Mouse (Mus musculus) testis, adult 2 months (tissue): Measurements from ENCODE around the gene 1700020A23Rik. TPM values are rescaled to one million over a fixed set of nuclear protein-coding genes. Genes with fewer than 3 reads are reported as not detected.
"Not testable (repeated sequence)": the region's sequence is repeated elsewhere in the genome, so short reads cannot be mapped to it uniquely, and the experiment has no call there.

Experiments
- H3K27ac ChIP-seq: fragments of 200-500 bp; 2 replicates; pipeline ENCODE4 v1.5.1; 2012; ENCODE audit warnings: low read depth, low read length; ENCODE audit not compliant: control insufficient read depth, insufficient read depth
- H3K27me3 ChIP-seq: fragments of 200-500 bp; 2 replicates; pipeline ENCODE4 v1.6.1; 2012; ENCODE audit warnings: mild to moderate bottlenecking, low read length, moderate library complexity; ENCODE audit not compliant: control insufficient read depth, insufficient read depth
- H3K36me3 ChIP-seq: fragments of 200-500 bp; 2 replicates; pipeline ENCODE4 v1.6.1; 2012; ENCODE audit warnings: mild to moderate bottlenecking, low read length; ENCODE audit not compliant: control insufficient read depth, insufficient read depth
- H3K4me1 ChIP-seq: fragments of 200-500 bp; 2 replicates; pipeline ENCODE4 v1.6.1; 2012; ENCODE audit warnings: low read length; ENCODE audit not compliant: control insufficient read depth, insufficient read depth
- H3K4me3 ChIP-seq: fragments of 200-500 bp; 2 replicates; pipeline ENCODE4 v1.5.1; 2012; ENCODE audit warnings: low read depth, mild to moderate bottlenecking, low read length, moderate library complexity, mixed read lengths; ENCODE audit not compliant: control insufficient read depth
- CTCF ChIP-seq: fragments of 200-500 bp; IDR thresholded peaks from 2 replicates; pipeline ENCODE4 v1.5.1; 2012; ENCODE audit warnings: low read depth, mild to moderate bottlenecking, inconsistent platforms, low read length, moderate library complexity; ENCODE audit not compliant: control insufficient read depth, insufficient read depth, insufficient replicate concordance
- POLR2A ChIP-seq: fragments of 200-500 bp; IDR thresholded peaks from 2 replicates; pipeline ENCODE4 v1.6.1; 2012; ENCODE audit warnings: low read depth, mild to moderate bottlenecking, inconsistent platforms, low read length, moderate library complexity; ENCODE audit not compliant: control insufficient read depth
- polyA plus RNA-seq: library from polyadenylated mRNA; depleted of rRNA; stranded (reverse); fragments of >200 nt; gene quantifications from 2 replicates; pipeline ENCODE4 v1.2.3, GENCODE M21; 2012; rRNA removed

The 1700020A23Rik gene
- 316 and 321 TPM in 2 replicates for polyA plus RNA-seq

DNA sequence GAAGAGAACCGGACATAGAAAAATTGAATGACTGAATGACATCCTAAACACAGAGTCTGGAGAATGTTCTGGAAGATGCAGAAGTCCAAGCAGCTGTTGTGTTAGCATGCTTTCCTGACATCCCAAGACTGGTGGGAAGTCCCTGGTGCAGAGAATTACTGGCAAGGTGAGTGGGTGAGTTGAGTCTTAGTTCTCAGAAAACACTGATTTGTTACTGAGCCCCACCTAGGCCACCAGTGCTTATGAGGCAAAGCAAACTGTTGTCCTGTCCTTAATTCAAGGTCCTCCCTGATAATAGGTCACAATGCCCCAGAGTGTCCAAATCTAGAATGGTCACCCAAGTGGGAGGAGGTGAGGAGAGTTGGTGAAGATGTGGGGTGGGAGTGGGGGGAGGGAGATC, at the start of gene 1700020A23Rik, which contains the start of gene Gm28372:
Gene 1700020A23Rik, plus strand, starts transcription at position 321 of the 400 bp plus-strand sequence.
Gene Gm28372, plus strand, starts transcription at position 301 of the 400 bp plus-strand sequence.
- peak within 1 kb of the TSS; percentile 30; the same call in 1 of the 2 replicates for H3K27ac ChIP-seq
- no peaks in the 10 kb centered on the region for H3K36me3 ChIP-seq
- TF ChIP-seq POLR2A (no peak), CTCF (no peak)
- no peaks in the 10 kb centered on the region for H3K27me3 ChIP-seq
- peak within 1 kb of the TSS; percentile 62 for H3K4me3 ChIP-seq
- no peaks in the 10 kb centered on the region for H3K4me1 ChIP-seq

GRCm38 (mm10) chr2:130357551-130357950, 47.5 kb upstream of the 1700020A23Rik start:
- Histone ChIP-seq H3K27ac (no peak overlapping the region), H3K27me3 (no peaks in the 10 kb centered on the region), H3K4me3 (no peak overlapping the region), H3K36me3 (no peaks in the 10 kb centered on the region), H3K4me1 (peaks cover 8% of the 10 kb centered on the region)
- no peak for TF ChIP-seq CTCF
- no peak for TF ChIP-seq POLR2A

DNA sequence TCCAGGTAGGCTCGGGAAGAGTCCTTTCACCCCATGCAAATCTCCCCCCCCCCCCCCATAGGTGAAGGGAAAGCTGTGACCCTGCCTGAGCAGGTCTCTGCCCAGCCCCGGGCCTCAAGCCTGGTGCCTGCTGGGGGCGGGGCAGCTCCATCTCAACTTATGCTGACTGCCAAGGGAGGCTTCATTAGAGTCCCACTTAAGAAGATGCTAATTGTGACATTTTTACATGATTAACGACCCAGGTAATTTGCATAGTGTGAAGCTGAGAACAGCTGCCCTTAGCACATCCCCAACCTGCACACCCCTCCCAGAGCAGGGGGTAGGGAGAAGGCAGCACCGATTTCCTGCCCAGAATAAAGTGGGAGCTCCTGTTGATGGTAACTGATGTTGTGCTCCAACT, 46.2 kb upstream of the 1700020A23Rik start:
- Histone ChIP-seq H3K4me3 (no peak overlapping the region), H3K27ac (no peak overlapping the region), H3K36me3 (no peaks in the 10 kb centered on the region), H3K4me1 (peaks cover 8% of the 10 kb centered on the region), H3K27me3 (no peaks in the 10 kb centered on the region)
- TF ChIP-seq POLR2A (no peak), CTCF (no peak)

- peaks cover 16% of the 10 kb centered on the region for H3K4me1 ChIP-seq
- no peaks in the 10 kb centered on the region for H3K27me3 ChIP-seq
- H3K27ac ChIP-seq = no peak overlapping the region
- TF ChIP-seq POLR2A (no peak), CTCF (peak; percentile 39; the same call in 1 of the 2 replicates)
- no peaks in the 10 kb centered on the region for H3K36me3 ChIP-seq
- no peak overlapping the region for H3K4me3 ChIP-seq
These were observed 42.5 kb upstream of the 1700020A23Rik start for GRCm38 (mm10) chr2:130362511-130363026.

- peak overlapping the region; percentile 44 for H3K4me3 ChIP-seq
- H3K36me3 ChIP-seq = no peaks in the 10 kb centered on the region
- H3K4me1 ChIP-seq = peaks cover 16% of the 10 kb centered on the region
- H3K27ac ChIP-seq = no peak overlapping the region
- TF ChIP-seq POLR2A (no peak), CTCF (no peak)
- H3K27me3 ChIP-seq = no peaks in the 10 kb centered on the region
These were observed 39.6 kb upstream of the 1700020A23Rik start for GRCm38 (mm10) chr2:130365211-130366094.

GRCm38 (mm10) chr2:130367386-130367785, 37.7 kb upstream of the 1700020A23Rik start:
- Histone ChIP-seq H3K27me3 (no peaks in the 10 kb centered on the region), H3K27ac (no peak overlapping the region), H3K4me3 (no peak overlapping the region), H3K4me1 (peaks cover 9% of the 10 kb centered on the region), H3K36me3 (no peaks in the 10 kb centered on the region)
- TF ChIP-seq CTCF (no peak), POLR2A (no peak)

- H3K36me3 ChIP-seq, H3K27ac ChIP-seq, H3K4me3 ChIP-seq, H3K27me3 ChIP-seq, H3K4me1 ChIP-seq: not testable (repeated sequence)
These were observed 32.0 kb upstream of the 1700020A23Rik start for GRCm38 (mm10) chr2:130373026-130373425.
